8 mouse cellular contexts compared by ENCODE assay signal in the genomic region with DNA sequence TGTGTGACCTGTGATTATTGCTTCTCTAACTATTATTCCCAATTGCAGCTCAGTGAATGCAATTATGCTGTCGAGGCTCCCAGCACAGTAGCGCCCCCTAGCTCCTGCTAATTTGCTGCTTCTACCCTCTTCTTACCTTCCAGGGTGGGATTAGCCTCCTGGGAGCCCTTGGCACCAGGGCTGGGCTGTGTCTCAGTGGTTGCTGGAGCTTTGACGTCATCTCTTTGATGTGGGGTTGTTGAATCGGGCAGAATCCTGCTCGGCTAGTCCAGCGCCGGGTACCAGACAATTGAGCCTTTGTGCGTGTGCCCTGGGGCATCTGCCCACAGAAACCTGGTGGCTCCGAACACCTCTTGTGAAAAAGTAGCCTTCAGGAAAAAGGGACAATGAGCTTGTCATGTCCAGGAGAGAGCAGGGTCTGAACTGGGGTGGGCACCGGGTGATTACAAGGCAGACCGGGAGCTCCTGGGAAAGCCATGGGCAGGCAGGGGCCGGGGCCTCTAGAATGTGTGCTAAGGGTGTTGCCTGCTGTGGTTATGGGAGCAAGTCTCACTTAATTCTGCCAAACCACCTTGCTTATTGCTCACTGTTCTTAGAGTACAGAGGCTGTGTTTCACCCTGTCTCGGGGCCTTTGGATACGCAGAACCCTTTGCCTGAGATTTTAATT. TPM values are rescaled to one million over a fixed set of nuclear protein-coding genes. Genes with fewer than 3 reads are reported as not detected.
A peak's percentile ranks its signal among the peaks of the same experiment; 100 is the strongest.
DNase-seq lines count a peak whose midpoint lies in the region; ATAC-seq and TF ChIP-seq lines count a peak whose summit lies in the region.

No protein-coding gene starts in this region.

- TF ChIP-seq CTCF in cerebellum, adult 2 months (IDR thresholded peaks at IDR 0.05; ENCODE audit: borderline replicate concordance, insufficient read depth, low read depth, low read length), result peak; percentile 31; the same call in 1 of the 2 replicates
- peak; percentile 22; the same call in 1 of the 2 replicates for TF ChIP-seq CTCF in small intestine, adult 2 months (IDR thresholded peaks at IDR 0.05; ENCODE audit: extremely low read depth, insufficient read length, insufficient replicate concordance, low read depth, low read length)

- H3K4me1 ChIP-seq in cerebellum, adult 2 months (ENCODE audit: control insufficient read depth, insufficient read depth, low read length), result no peaks in the 10 kb centered on the region
- no peaks in the 10 kb centered on the region for H3K4me1 ChIP-seq in intestine, embryonic 14.5 days (replicated peaks; ENCODE audit: control insufficient read depth, insufficient read depth, low read length)
- 0 out of 2 replicates have a peak, but pooled peaks cover 2% of the 10 kb centered on the region for H3K4me1 ChIP-seq in small intestine, adult 2 months (ENCODE audit: control insufficient read depth, insufficient read depth, insufficient read length, low read length)

- H3K9me3 ChIP-seq in intestine, embryonic 14.5 days (ENCODE audit: control insufficient read depth, low read length), result no peaks in the 10 kb centered on the region

- H3K4me3 ChIP-seq in cerebellum, adult 2 months (replicated peaks; ENCODE audit: insufficient read depth, low read depth, low read length), result no peak overlapping the region
- no peak overlapping the region for H3K4me3 ChIP-seq in intestine, embryonic 14.5 days (ENCODE audit: low read depth, low read length)
- no peak overlapping the region for H3K4me3 ChIP-seq in small intestine, adult 2 months (ENCODE audit: low read depth, low read length)

- H3K4me2 ChIP-seq in intestine, embryonic 14.5 days (ENCODE audit: low read length), result peak overlapping the region; percentile 22

- no peaks in the 10 kb centered on the region for H3K36me3 ChIP-seq in intestine, embryonic 14.5 days (ENCODE audit: control insufficient read depth, insufficient read depth, low read length)
- no peaks in the 10 kb centered on the region for H3K36me3 ChIP-seq in small intestine, adult 2 months (ENCODE audit: control insufficient read depth, insufficient read depth, low read length)

- H3K27me3 ChIP-seq in cerebellum, adult 2 months (ENCODE audit: control insufficient read depth, insufficient read depth, low read length), result no peaks in the 10 kb centered on the region
- H3K27me3 ChIP-seq in intestine, embryonic 14.5 days (replicated peaks; ENCODE audit: control insufficient read depth, insufficient read depth, low read length), result no peaks in the 10 kb centered on the region
- no peaks in the 10 kb centered on the region for H3K27me3 ChIP-seq in small intestine, adult 2 months (ENCODE audit: control insufficient read depth, insufficient read depth, low read length)

- WGBS in cerebellum, adult 2 months, result 45% methylated on average over 14 of the region's 14 CpGs
- WGBS in intestine, embryonic 14.5 days, result 29% methylated on average over 14 of the region's 14 CpGs
- 24% methylated on average over 14 of the region's 14 CpGs for WGBS in small intestine, adult 2 months

- no peak for DNase-seq in cerebellum, adult 2 months
- no peak for DNase-seq in cerebellum, postnatal 36 days
- peak; percentile 18 for DNase-seq in thymus, postnatal 14 days
- no peak for DNase-seq in thymus, adult 18-20 months
- peak; percentile 82 for DNase-seq in intestine, embryonic 14.5 days (ENCODE audit: low spot score)
- no peak for DNase-seq in gastrocnemius, adult 8-10 months (ENCODE audit: low spot score in 2 of 2)
- DNase-seq in urinary bladder, postnatal 4 days (ENCODE audit: low spot score in 2 of 2), result no peak

- peak; percentile 83 for ATAC-seq in intestine, embryonic 14.5 days (replicated peaks; ENCODE audit: low FRiP score, low TSS enrichment, low read depth)

- 0 out of 2 replicates have a peak overlapping the region, but pooled peaks have one; percentile 7 for H3K9ac ChIP-seq in intestine, embryonic 14.5 days (ENCODE audit: low read length)

- no peak overlapping the region for H3K27ac ChIP-seq in cerebellum, adult 2 months (ENCODE audit: insufficient read depth, low read length)
- H3K27ac ChIP-seq in intestine, embryonic 14.5 days (ENCODE audit: low read depth), result peak overlapping the region; percentile 73
- no peak overlapping the region for H3K27ac ChIP-seq in small intestine, adult 2 months (ENCODE audit: insufficient read depth, low read depth, low read length)

- no peak for TF ChIP-seq POLR2A in cerebellum, adult 2 months (IDR thresholded peaks at IDR 0.05; ENCODE audit: borderline replicate concordance, insufficient read depth, low read length)
- no peak for TF ChIP-seq POLR2A in small intestine, adult 2 months (IDR thresholded peaks at IDR 0.05; ENCODE audit: low read depth, low read length)

RNA-seq across cellular contexts. Expression of a gene that starts 44.7 kb away (rescaled TPM):
- polyA plus RNA-seq in cerebellum, adult 2 months (2012; rRNA removed), result 95.4 and 99.7 TPM in 2 replicates
- polyA plus RNA-seq in intestine, embryonic 14.5 days (2014; fragmentation: Nextera tagmentation; extraction: Ambion mirVana), result 62.4 and 63.0 TPM in 2 replicates
- 2.4 and 9.2 TPM in 2 replicates for polyA plus RNA-seq in small intestine, adult 2 months (2012; rRNA removed)
- 10 to 100 TPM; 33.5 to 45.5 (median 39.6) TPM for total RNA-seq in gastrocnemius, adult 8-10 months (2022)

RNA-seq across cellular contexts. Expression of a gene that starts 52.0 kb away (rescaled TPM):
- polyA plus RNA-seq in cerebellum, adult 2 months (2012; rRNA removed), result 478 and 508 TPM in 2 replicates
- 400 and 437 TPM in 2 replicates for polyA plus RNA-seq in intestine, embryonic 14.5 days (2014; fragmentation: Nextera tagmentation; extraction: Ambion mirVana)
- polyA plus RNA-seq in small intestine, adult 2 months (2012; rRNA removed), result 758 and 1,409 TPM in 2 replicates
- total RNA-seq in gastrocnemius, adult 8-10 months (2022), result 100 to 1,000 TPM in 2 of 4 experiments, 10 to 100 TPM in 2; 98.0 to 149 (median 104) TPM

Comparison
In these comparisons a context has a peak if more than half of its experiments do, and no peak if none do; other contexts are left out.
1. DNase-seq: peak in thymus, postnatal 14 days (single experiment) and intestine, embryonic 14.5 days (single experiment); none in cerebellum, adult 2 months (0 of 2), cerebellum, postnatal 36 days (0 of 2), thymus, adult 18-20 months (0 of 2), gastrocnemius, adult 8-10 months (0 of 2) and urinary bladder, postnatal 4 days (0 of 2).